Mouse (Mus musculus) neural tube, embryonic 10.5 days (tissue): Measurements from ENCODE around the gene Atg2a.
"Not testable (repeated sequence)": the region's sequence is repeated elsewhere in the genome, so short reads cannot be mapped to it uniquely, and the experiment has no call there.

ENCODE experiments used
- DNase-seq: peaks from one replicate; pipeline ENCODE4 v3.0.0-alpha.2; 2017; ENCODE audit warnings: low spot score; ENCODE audit errors: extremely low spot score

Gene Atg2a

DNA sequence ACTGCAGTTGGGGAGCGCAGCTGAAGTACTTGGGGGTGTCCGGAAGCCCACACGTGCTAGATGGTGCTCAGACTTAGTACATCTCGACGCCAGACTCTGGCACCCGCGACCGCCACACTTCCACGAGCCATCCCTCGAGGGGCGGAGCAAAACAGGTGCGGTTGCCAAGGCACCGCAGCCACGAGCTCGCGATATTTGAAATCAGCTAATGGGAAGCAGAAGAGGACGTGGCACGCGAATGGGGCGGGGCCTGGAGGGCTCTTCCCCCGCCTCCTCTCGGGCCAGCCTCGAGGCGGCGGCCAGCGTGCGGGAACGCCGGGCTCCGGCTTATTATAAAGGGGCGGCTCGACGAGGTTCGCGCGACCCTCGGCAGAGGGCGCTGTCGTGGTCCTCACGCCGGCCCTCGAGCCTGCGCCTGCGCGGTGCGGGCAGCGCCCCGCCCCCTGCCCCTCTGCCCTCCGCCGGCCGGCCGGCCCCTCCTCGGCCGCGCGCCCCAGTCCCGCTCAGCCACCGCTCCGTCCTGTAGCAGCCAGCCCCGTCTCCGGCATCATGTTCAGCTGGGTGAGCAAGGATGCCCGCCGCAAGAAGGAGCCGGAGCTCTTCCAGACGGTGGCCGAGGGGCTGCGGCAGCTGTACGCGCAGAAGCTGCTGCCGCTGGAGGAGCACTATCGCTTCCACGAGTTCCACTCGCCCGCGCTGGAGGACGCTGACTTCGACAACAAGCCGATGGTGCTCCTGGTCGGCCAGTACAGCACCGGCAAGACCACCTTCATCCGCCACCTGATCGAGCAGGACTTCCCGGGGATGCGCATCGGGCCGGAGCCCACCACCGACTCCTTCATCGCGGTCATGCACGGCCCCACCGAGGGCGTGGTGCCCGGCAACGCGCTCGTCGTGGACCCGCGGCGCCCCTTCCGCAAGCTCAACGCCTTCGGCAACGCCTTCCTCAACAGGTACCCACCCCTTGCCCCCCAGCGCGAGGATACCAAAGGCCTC, 35.3 kb downstream of the Atg2a start, which contains the start of gene Ehd1:
Gene Ehd1, plus strand, starts transcription at position 300 of the 996 bp plus-strand sequence.
- peak; percentile 97 for DNase-seq

DNA sequence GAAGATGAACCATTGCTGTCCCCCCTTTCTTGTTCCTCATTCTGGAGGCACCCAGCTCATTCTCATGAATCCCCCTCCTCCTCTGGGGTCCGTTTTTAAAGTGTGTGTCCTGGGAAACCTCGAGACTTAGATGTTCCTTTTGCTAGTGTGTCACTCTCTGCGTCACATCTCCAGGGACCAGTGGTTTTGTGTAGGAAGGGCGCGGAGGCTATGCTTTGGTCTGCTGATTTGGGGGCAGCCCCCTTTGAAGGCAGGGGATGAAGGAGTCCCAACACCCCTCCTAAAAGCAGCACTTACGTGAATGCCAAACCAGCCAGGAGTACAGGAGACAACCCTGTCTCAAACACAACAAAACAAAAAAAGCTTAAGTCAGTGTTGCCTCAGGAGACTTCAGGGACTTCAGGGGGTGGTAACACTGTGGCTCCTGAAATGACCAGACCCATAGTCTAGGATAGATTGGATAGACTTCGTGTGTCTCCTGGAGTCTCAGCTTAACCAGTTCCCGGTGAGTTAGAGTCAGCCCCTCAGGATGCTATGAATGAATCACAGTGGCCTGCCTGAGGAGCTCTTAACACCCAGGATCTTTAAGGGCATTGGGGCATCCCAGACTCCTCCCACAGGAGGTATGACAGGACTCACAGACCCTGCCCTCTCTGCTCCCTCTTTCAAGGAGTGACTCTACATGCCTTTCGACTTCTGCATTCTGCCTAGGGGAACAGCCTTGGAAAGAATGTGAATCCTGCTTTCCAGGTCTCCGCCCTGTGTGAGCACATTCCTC, 36.4 kb downstream of the Atg2a start:
- peak; percentile 40 for DNase-seq

DNA sequence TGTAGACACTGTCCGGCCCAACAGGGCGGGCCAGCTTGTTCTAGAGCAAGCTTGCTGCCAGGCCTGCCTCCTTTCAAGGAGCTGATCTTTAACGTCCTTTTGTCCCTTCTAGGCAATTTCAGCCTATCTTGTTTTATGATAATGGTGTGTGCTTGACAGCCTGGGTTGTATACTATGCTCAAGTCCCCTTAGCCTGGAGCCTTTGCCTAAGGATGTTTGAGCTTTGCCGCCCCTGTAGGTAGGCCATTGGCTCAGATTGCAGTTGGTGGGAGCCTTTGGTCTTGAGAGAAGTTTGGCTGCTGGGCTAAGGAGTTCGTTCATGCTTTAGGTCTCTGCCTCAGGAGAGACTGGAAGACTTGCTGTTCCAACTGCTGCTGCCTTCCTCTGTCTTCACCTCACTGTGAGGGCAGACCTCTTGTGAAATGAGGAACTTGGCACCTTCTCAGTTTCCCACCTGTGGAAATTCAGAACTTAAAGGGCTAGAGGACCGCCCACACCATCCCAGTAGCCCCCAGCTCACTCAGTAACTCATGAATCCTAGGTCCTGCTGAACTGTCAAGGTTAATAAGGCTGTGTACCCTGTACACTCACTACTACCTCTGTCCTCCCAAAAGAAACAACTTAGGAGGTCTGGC, 37.1 kb downstream of the Atg2a start:
- no peak for DNase-seq

DNA sequence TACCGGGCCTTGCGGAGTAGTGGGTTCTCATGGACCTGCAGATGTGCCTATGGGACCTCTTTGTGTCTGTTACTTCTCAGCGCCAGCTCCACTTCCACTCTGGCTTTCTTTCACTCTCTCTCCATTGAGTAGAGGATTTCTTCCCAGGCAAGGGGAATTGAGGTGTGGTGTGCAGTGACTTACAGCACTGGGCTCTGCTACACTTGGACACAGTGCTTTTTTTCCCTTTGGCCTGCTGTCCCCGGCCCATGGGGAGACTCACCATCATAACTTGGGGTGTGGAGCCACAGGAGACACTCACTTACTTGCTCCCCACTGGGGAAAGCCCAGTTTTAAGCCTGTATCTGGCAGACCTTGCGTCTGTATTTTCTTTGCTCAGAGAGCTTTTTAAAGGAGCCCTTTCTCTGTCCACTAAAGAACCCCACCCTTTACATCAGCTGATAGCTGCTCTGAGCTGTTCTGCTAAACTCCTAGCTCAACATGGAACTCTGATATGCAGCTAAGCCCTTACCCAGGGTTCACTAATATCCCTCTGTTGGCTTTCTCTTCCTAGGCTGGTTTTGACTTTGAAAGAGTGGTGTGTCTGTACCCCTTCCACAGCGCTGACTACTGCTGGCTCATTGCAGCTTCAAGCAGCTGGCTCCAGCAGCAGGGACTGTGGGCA, 38.1 kb downstream of the Atg2a start:
- DNase-seq, result no peak

DNA sequence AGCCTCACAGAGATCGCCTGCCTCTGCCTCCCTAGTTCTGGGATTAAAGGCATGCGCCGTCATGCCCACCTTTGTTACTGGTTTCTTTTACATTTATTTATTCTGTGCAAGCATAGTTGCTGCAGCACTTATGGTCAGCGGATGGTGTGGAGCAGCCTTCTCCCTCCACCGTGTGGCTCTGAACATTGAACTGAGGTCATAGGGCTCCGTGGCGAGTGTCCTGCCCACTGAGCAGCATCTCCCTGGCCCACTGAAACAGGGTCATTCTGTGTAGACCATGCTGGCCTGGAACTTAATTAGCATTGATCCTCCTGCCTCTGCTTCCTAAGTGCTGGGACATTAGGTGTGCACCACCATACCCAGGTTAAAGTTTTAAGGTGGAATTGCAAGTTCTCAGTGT, 39.1 kb downstream of the Atg2a start:
- DNase-seq, result no peak

DNA sequence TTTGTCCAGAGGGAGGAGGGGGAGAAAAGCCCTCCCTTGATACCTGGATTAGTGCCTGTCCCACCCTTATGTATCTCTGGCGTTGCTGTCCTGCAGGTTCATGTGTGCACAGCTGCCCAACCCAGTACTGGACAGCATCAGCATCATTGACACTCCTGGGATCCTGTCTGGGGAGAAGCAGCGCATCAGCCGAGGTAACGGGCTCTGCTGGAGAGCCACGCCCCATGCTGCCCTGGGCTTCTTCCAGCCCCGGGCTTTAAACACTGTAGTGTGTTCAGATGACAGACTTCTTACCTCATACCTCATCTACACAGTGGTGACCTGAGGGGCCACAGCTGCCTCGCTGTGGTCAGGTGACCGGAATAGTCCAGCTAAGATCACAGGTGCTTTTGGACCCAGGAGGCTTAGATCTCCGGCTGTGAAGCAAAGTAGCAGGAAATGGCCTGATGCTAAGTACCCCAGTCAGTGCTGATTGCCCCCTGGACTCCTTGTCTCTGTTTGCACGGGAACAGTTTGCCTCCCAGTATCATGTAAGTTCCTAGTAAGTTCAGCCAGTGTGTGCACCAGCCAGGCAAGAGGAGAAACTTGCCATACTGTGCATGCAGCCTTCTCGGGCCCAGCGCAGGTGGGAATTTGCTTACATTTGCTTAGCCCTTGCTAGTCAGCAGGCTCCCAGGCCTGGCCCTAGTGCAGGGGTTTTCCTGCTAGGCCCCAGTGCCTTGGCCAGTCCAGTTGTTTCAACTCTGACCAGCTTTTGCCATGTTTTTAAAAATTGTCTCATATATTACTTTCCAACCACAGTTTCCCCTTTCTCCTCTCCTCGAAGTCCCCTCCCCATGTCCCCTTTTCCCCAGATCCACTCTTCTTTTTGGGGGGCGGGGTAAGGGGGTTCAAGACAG, 39.9 kb downstream of the Atg2a start:
- no peak for DNase-seq

DNA sequence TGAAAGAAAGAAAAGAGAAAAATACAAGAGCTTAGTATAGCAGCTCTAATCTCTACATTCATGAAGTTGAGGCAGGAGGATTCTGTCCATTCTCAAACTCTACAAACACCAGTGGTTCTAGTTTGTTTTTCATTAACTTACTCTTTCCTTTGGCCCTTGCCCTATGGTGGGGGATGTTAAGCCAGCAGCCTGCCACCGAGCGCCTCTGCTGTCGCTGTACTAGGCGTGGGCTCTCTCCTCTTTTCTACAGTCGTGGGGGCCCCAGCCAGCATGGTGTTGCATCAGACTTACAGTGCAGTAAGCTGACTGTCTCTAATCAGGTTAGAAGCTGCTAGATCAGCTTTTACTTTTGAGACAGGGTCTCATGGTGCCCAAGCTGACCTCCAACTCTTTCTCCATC, 41.5 kb downstream of the Atg2a start:
- no peak for DNase-seq

DNA sequence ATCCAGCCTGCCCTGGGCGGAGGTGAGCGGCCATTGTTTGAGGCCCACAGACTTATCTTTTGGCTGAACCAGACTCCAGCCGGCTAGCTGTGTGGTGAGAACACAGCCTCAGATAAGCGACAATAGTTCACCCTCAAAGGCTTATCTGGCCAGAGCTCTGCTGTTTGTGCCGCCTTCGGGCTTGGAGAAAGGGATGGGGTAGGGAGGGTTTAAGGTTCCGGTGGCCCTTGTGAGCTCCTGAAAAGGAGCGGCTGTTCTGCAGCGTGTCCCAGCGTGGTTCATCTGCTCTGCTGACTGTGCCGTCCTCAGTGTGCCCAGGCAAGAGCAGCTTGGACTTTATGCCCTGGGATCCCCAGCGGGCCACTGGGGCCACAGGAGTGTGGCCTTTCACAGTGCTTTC, 43.0 kb downstream of the Atg2a start:
- DNase-seq, result no peak

DNA sequence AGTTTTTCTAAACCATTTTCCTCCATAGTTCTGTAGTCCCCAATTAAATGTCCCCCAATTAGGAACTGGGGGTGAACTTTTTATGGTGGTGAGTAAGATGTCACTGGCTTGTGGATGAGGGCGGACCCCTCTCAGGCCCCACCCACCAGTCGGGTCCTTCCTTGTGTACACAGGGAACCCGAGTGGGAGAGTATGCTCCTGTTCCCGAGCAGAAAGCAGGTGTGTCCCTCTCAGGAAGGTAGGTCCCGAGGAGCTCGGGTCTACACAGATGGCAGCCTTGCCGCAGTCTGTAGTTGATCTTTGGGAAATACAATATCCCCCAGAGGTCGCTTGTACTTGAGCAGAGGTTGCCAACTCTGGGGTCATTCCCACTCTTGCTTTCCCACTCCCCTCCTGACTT, 43.8 kb downstream of the Atg2a start:
- DNase-seq, result no peak

DNA sequence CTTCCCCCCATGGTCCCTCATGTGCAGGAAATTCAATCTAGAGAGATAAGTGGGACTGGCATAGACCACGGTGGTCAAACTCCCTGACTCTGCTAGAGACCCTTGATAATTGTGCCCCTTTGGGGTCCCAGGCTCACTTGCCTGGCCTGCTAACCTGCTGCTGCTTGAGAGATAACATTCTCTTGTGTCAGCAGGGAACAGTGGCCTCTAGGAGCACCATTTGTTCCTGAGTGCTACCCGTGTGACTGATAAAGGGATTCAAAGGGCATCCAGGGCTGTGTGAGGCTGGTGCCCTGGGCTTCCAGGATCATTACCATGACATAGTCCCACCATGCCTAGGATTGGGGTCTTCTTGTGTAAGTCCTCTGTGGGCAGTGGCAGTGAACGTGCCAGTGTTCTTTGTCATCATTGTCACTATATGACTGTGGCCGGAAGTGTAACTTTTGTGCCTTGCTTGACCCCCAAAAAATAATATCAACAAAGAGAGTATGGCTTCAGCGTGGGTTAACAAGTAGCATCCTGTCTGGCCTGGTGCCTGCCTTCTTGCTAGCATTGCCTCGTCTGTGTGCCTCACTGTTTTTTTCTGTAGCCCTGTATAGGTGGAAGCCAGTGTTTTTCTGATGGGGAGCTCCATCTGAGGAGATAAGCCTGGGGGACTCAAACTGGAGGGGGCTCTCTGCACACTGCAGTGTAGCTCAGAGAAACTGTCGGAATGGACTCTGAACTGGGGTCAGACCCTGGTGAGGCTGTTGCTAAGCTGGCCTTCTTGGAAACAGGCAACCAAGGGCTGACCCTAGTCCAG, 44.4 kb downstream of the Atg2a start:
- no peak for DNase-seq

DNA sequence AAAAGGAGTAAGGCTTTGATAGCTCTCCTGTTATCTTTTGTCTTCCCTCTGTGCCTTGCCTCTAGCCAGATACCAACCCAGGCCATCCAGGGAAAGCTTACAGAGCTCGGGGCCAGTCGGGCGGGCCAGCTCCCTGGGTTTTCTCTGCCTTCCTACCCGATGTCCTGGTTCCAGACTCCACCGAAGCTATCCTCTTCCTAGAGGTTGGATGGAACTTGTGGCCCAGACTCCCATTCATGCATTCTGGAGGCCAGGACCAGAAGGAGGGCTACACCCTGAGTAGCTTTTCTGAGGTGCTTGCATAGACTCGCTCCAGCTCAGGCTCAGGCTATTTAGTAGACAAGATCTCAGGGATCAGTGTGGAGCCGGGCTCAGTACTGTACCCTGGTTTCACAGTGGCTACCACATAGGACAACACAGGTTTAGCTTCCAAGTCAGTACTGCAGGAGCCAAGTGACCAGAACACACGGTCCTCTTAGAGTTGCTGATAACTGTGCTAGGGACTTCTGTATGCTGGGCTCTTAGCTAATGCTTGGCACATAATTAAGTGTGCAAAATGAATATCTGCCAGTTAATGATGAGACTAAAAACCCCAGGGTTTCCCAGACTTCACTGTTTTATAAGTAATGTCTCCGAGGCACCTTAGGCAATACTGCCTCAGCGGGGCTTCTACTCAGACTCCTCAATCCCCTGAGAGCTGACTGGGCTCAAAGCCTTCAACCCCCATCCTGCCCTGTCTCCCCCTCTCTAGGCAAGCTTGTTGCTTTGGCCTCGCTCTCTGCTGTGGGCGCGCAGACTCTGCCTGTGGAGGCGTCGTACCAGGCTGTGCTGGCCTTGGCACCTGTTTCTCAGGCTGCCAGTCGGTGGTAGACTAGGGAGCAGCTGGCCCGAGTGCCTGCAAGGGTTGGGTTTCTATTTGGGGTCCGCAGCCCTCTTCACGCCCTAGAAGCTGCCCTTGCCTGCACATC, 45.2 kb downstream of the Atg2a start:
- no peak for DNase-seq

DNA sequence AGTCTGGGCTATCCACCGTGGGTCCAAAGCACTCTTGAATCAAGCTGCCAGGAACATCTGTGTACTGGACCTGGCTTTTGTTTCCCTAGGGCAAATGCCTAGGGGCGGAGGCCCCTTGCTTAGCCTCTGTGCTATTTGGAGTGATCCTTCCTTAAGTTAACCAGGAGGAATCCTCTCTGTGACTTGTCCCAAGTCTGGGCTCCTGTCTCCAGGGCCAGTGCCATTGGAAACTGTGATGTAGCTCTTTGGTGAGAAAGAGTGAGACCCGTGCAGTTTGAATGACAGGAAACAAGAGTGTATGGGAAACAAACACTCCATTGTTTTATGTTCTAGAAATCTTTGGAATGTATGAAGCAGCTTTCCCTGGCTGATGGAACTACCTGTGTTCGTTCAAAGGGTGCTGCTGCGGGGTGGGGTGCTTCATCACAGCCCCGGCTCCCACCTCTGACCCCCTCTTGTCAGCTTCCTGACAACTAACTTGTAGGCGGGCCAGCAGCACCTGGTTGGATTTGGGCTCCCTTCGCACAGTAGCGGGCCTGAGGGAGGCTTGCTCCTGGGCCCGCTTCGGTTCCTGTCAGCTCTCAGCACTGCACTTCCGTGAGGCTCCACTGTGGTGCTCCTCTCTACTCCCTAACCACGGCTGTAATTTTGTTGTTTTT, 46.9 kb downstream of the Atg2a start:
- DNase-seq, result no peak

DNA sequence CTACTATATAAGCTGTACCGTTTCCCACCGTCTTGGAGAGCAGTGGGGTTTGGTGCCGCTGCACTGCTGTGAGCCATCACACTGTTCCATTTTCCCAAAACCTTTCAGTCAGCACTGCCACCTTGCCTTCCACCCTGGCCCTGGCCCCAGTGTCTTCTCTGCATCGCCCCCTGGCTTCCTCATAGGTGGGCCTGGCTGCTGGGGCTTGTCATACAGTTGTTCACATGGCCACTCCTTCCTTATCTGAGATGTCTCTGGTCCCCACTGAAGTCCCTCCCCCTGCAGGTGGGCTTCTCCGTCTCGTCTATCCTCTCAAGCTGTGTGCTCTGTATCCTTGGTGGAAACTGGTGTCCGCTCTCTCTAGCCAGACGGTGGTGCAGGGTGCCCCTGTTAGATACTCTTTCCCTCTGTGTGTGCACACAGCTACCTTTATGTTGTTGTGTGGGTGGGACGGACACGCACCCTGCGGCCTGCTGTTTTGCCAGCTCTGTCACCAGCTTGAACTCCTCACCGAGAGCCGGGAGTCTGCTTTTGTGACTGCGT, 48.3 kb downstream of the Atg2a start:
- no peak for DNase-seq

DNA sequence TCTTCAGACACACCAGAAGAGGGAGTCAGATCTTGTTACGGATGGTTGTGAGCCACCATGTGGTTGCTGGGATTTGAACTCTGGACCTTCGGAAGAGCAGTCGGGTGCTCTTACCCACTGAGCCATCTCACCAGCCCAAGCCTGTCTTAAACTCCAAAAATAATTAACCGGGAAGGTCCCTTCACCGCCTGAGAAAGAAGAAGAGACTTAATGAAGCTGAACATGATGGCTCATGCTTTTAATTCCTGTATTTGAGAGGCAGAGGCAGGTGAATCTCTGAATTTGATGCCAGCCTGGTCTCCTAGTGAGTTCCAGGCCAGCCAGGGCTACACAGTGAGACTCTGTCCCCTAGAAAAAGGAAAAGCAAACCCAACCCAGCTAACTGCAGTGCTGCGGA, 49.2 kb downstream of the Atg2a start:
- not testable (repeated sequence) for DNase-seq

DNA sequence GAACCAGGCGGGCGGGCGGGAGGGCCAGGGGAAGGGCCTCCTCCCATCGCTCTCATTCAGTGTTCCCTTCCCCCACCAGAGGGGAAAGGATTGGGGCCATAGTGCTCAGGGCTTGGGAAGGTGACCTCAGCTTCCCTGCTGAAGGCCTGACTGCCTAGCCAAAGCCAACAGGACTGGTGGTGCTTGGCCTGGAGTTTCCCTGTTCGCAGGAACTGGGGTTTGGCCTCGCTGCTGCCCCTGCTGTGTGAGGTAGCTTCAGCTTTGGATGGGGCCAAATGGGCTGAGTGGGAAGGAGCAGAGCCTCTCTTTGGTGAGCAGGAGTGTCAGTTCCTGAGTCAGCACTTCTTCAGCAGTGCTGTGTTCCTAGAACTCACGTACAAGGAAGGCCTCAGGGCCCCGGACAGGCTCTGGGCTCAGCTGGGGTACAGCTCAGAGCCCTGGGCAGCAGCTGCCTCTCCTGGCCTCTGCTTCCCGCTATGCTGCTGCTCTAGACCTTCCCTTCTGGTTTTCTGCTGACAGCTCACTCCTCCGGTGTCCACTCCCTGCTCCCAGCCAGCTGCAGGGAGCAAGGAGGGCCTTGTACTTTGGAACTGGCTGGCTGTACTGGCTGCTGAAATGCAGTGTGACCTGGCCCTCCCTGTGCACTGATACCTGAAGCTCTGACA, 49.8 kb downstream of the Atg2a start:
- DNase-seq, result no peak

DNA sequence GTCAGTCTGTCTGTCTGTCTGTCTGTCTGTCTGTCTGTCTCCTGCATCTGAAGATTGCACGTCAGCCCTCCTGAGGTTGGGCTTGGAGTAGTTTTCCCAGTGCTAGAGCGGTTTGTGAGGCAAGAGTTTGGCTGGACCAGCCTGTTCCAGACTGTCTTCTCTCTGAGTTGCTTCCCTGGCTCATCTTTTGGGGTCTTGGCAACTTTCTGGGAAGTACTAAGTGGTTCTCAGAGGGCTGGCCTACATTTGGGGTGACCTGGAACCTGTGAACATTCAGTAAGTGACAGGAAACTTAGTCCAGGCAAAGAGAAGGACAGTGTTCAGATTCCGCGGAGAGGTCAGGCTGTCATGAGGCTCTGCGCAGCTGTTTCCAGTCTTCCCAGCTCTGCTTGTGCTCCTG, 50.8 kb downstream of the Atg2a start:
- DNase-seq, result no peak

DNA sequence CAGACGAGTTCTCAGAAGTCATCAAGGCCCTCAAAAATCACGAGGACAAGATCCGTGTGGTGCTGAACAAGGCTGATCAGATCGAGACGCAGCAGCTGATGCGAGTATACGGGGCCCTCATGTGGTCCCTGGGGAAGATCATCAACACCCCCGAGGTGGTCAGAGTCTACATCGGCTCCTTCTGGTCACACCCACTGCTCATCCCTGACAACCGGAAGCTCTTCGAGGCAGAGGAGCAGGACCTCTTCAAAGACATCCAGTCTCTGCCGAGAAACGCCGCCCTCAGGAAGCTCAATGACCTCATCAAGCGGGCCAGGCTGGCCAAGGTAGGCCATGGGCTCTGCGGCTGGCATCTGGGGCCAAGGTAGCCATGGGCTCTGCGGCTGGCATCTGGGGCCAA, 52.8 kb downstream of the Atg2a start:
- DNase-seq, result no peak
